Mouse (Mus musculus): Measurements from ENCODE around the gene Elf4. TPM values are rescaled to one million over a fixed set of nuclear protein-coding genes. Genes with fewer than 3 reads are reported as not detected.

The Elf4 gene
- polyA plus RNA-seq, 1 experiment, result 20.4 TPM

DNA sequence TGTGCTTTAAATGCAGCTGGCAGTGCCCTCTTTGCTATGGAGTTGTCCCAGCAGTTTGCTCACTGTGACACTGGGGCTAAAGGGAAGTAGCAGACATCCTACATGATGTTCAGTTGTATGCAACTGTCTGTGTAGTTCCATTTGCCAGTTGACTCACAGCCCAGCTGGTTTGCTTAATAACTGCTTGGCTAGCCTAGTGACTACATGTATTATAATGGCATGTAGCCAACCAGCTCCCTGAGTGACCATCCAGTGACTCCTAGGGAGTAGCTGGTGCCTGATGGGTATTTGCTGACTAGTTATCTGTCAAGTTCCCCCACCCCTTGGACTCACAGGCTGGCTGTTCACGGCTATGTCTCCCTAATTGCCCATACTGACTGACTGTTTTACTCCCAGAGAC, 39.3 kb downstream of the Elf4 start:
- TF ChIP-seq CTCF (IDR thresholded peaks at IDR 0.05; ENCODE audit: control insufficient read depth, insufficient read depth, low read length) (no peak), POLR2A (IDR thresholded peaks at IDR 0.05; ENCODE audit: borderline replicate concordance, control insufficient read depth, low read depth, low read length) (no peak)
- 26% methylated on average over 1 of the region's 1 CpGs for WGBS
- peaks cover 5% of the 10 kb centered on the region for H3K4me1 ChIP-seq (ENCODE audit: control insufficient read depth, insufficient read depth, low read length)
- H3K27ac ChIP-seq (ENCODE audit: control insufficient read depth, insufficient read depth, low read depth, low read length, poor library complexity), result peak overlapping the region; percentile 78; the same call in 1 of the 2 replicates
- H3K4me3 ChIP-seq (replicated peaks; ENCODE audit: control insufficient read depth, low read depth, low read length), result no peak overlapping the region

DNA sequence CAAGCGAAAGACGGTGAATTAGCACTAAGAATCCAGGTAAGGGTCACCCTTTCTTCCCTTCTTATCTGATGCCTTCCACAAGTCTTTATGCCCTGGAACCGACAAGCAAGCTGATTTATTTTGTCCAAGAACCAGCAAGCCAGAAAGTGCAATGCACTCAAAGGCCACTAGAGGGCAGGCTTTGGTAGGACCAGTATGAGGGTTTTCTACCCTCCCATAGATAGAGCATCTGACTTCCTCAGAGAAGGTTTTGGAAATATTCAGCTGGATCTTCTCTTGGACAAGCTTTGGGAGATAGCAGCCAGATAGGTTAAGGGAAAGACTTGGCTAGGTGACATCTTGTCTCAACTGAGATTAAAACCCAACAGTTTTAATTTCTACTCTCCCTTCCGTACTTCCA, 39.9 kb downstream of the Elf4 start:
- Histone ChIP-seq H3K27ac (ENCODE audit: control insufficient read depth, insufficient read depth, low read depth, low read length, poor library complexity) (no peak overlapping the region; the same call in 1 of the 2 replicates), H3K4me3 (replicated peaks; ENCODE audit: control insufficient read depth, low read depth, low read length) (no peak overlapping the region), H3K4me1 (ENCODE audit: control insufficient read depth, insufficient read depth, low read length) (peaks cover 5% of the 10 kb centered on the region; the same call in 1 of the 2 replicates)
- TF ChIP-seq CTCF (IDR thresholded peaks at IDR 0.05; ENCODE audit: control insufficient read depth, insufficient read depth, low read length), result no peak; the same call in 1 of the 2 replicates
- no peak for TF ChIP-seq POLR2A (IDR thresholded peaks at IDR 0.05; ENCODE audit: borderline replicate concordance, control insufficient read depth, low read depth, low read length)
- WGBS, result 41% methylated on average over 4 of the region's 4 CpGs

GRCm38 (mm10) chrX:48418417-48418816, 44.5 kb downstream of the Elf4 start:
- 83% methylated on average over 2 of the region's 2 CpGs for WGBS
- no peak overlapping the region for H3K4me3 ChIP-seq (replicated peaks; ENCODE audit: control insufficient read depth, low read depth, low read length)
- TF ChIP-seq CTCF (IDR thresholded peaks at IDR 0.05; ENCODE audit: control insufficient read depth, insufficient read depth, low read length) (no peak), POLR2A (IDR thresholded peaks at IDR 0.05; ENCODE audit: borderline replicate concordance, control insufficient read depth, low read depth, low read length) (no peak)

GRCm38 (mm10) chrX:48414291-48414690, 48.6 kb downstream of the Elf4 start:
- WGBS, result 78% methylated on average over 5 of the region's 5 CpGs

More at GRCm38 (mm10) chrX:48418417-48418816, 44.5 kb downstream of the Elf4 start:
- H3K4me1 ChIP-seq (ENCODE audit: control insufficient read depth, insufficient read depth, low read length), result no peaks in the 10 kb centered on the region; the same call in 1 of the 2 replicates
- no peak overlapping the region for H3K27ac ChIP-seq (ENCODE audit: control insufficient read depth, insufficient read depth, low read depth, low read length, poor library complexity)

DNA sequence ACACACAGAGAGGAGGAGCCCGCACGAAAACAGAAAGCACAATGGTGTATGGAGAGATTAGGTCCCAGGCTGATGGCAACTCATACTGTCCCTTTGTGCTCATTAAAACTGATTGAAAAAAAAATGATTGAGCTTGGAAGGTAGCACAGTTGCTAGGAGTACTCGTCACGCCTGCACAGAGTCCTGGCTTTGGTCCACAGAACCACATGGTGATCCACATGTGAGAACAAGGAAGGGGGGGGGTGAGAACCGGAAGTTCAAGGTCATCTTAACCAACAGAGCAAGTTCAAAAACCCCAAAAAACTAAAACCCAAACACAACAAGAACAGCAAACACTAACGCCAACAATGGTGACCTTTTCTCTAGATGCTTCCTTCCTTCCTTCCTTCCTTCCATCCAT, 50.3 kb downstream of the Elf4 start:
- Histone ChIP-seq H3K4me1 (ENCODE audit: control insufficient read depth, insufficient read depth, low read length) (no peaks in the 10 kb centered on the region), H3K27ac (ENCODE audit: control insufficient read depth, insufficient read depth, low read depth, low read length, poor library complexity) (no peak overlapping the region), H3K4me3 (replicated peaks; ENCODE audit: control insufficient read depth, low read depth, low read length) (no peak overlapping the region)
- 68% methylated on average over 6 of the region's 6 CpGs for WGBS
- no peak for TF ChIP-seq POLR2A (IDR thresholded peaks at IDR 0.05; ENCODE audit: borderline replicate concordance, control insufficient read depth, low read depth, low read length)
- no peak for TF ChIP-seq CTCF (IDR thresholded peaks at IDR 0.05; ENCODE audit: control insufficient read depth, insufficient read depth, low read length)

More at GRCm38 (mm10) chrX:48414291-48414690, 48.6 kb downstream of the Elf4 start:
- Histone ChIP-seq H3K4me1 (ENCODE audit: control insufficient read depth, insufficient read depth, low read length) (no peaks in the 10 kb centered on the region), H3K4me3 (replicated peaks; ENCODE audit: control insufficient read depth, low read depth, low read length) (no peak overlapping the region), H3K27ac (ENCODE audit: control insufficient read depth, insufficient read depth, low read depth, low read length, poor library complexity) (no peak overlapping the region)
- no peak for TF ChIP-seq CTCF (IDR thresholded peaks at IDR 0.05; ENCODE audit: control insufficient read depth, insufficient read depth, low read length)
- no peak for TF ChIP-seq POLR2A (IDR thresholded peaks at IDR 0.05; ENCODE audit: borderline replicate concordance, control insufficient read depth, low read depth, low read length)

DNA sequence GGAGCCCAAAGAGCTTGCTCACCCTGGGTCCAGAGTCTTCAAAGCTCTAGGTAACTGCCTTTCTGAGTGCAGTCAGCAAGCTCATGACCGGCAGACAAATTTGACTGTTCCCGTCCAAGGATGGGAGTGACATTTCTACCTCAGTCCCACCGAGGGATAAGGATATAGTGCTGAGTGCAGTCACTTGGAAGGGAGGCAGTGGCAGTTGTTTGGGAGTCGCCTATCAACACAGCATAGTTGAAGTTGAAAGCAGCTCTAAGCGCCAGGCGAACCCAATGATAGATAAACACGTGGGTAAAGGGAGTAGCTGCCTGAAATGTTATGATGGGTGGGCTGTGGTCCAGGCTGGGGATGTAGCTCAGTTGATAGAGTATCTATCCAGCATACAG, 52.5 kb downstream of the Elf4 start:
- H3K4me3 ChIP-seq (replicated peaks; ENCODE audit: control insufficient read depth, low read depth, low read length), result no peak overlapping the region
- TF ChIP-seq CTCF (IDR thresholded peaks at IDR 0.05; ENCODE audit: control insufficient read depth, insufficient read depth, low read length) (no peak), POLR2A (IDR thresholded peaks at IDR 0.05; ENCODE audit: borderline replicate concordance, control insufficient read depth, low read depth, low read length) (no peak)
- no peaks in the 10 kb centered on the region for H3K4me1 ChIP-seq (ENCODE audit: control insufficient read depth, insufficient read depth, low read length)
- H3K27ac ChIP-seq (ENCODE audit: control insufficient read depth, insufficient read depth, low read depth, low read length, poor library complexity), result no peak overlapping the region
- WGBS, result 48% methylated on average over 7 of the region's 7 CpGs

DNA sequence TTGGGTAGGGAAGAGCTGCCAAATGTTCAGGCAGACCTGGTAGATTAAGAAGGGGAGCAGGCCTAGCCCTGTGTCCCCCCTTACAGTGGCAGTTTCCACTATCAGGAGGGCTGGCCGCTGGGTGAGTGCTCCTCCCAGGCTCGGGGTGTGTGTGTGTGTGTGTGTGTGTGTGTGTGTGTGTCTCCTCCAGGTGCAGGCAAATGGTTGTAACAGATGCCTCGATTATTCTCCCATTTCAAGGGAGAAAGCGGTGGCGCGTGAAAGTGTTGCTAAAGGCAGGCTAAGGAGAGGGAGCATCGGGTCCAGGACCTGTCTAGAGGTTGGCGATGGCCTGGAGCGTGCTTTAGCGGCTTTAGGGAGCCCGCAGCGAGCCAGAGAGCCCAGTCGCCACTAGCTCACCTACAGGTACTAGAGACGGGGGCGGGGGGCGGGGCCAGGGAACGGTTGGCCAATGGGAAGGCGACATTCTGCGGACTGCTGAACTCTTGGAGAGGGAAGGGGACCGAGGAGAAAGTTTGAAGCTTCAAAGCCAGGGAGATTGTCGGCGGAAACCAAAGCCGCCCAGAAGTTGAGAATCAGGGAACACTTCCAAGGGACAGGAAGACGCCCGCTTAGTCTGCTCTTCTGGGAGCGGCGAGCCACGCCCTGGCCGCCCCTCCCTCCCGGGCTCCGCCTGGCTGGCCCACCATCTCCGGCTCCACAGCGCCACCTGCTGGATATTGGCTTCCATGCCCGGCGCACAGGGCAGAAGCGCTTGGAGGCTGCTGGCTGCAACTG, 53.1 kb downstream of the Elf4 start:
- no peak for TF ChIP-seq POLR2A (IDR thresholded peaks at IDR 0.05; ENCODE audit: borderline replicate concordance, control insufficient read depth, low read depth, low read length)
- peak; percentile 75 for TF ChIP-seq CTCF (IDR thresholded peaks at IDR 0.05; ENCODE audit: control insufficient read depth, insufficient read depth, low read length)
- whole genome bisulfite sequencing, result 8% methylated on average over 36 of the region's 36 CpGs
- peak overlapping the region; percentile 66 for H3K4me3 ChIP-seq (replicated peaks; ENCODE audit: control insufficient read depth, low read depth, low read length)
- H3K27ac ChIP-seq (ENCODE audit: control insufficient read depth, insufficient read depth, low read depth, low read length, poor library complexity), result peak overlapping the region; percentile 7; the same call in 1 of the 2 replicates
- H3K4me1 ChIP-seq (ENCODE audit: control insufficient read depth, insufficient read depth, low read length), result no peaks in the 10 kb centered on the region

DNA sequence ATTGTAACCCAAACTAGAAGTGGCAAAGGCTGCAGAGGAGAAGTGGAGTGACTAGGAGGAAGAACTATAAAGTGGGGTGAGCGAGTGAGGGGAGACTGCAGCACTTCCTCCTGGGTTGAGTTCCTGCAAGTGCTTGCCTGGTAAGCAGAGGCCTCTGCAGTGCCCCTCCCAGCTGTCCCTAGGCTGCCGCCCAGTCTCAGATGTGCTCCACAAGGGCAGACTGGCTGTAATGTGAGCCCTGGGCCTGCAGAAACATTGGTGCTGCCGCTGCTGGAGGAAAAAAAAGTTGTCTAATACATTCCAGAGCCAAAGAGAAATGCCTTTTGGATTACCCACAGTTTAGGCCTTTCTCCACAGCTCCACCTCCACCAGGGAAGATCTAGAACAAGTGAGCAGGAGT, 57.8 kb downstream of the Elf4 start:
- Histone ChIP-seq H3K4me1 (ENCODE audit: control insufficient read depth, insufficient read depth, low read length) (no peaks in the 10 kb centered on the region), H3K27ac (ENCODE audit: control insufficient read depth, insufficient read depth, low read depth, low read length, poor library complexity) (no peak overlapping the region), H3K4me3 (replicated peaks; ENCODE audit: control insufficient read depth, low read depth, low read length) (no peak overlapping the region)
- WGBS, result 32% methylated on average over 3 of the region's 3 CpGs
- TF ChIP-seq POLR2A (IDR thresholded peaks at IDR 0.05; ENCODE audit: borderline replicate concordance, control insufficient read depth, low read depth, low read length) (no peak), CTCF (IDR thresholded peaks at IDR 0.05; ENCODE audit: control insufficient read depth, insufficient read depth, low read length) (no peak)
